Mouse (Mus musculus): ENCODE data around the gene Heca. TPM values are rescaled to one million over a fixed set of nuclear protein-coding genes. Genes with fewer than 3 reads are reported as not detected.
A peak's percentile ranks its signal among the peaks of the same experiment; 100 is the strongest.
"Not testable (repeated sequence)": the region's sequence is repeated elsewhere in the genome, so short reads cannot be mapped to it uniquely, and the experiment has no call there.

Heca gene
- polyA plus RNA-seq, 1 experiment from 2014 or later, result 3.2 TPM

- WGBS, result 36% methylated on average over 5 of the region's 5 CpGs
- Histone ChIP-seq H3K4me3 (no peak overlapping the region), H3K4me1 (peaks cover 8% of the 10 kb centered on the region; the same call in 1 of the 2 replicates), H3K27me3 (ENCODE audit: poor library complexity, severe bottlenecking) (no peaks in the 10 kb centered on the region), H3K9me3 (no peaks in the 10 kb centered on the region), H3K36me3 (replicated peaks) (no peaks in the 10 kb centered on the region), H3K27ac (no peak overlapping the region; the same call in 1 of the 2 replicates)
- peak; percentile 44 for DNase-seq (ENCODE audit: extremely low spot score, low spot score)
These were observed 77.8 kb downstream of the Heca start for GRCm38 (mm10) chr10:17869822-17870662.

GRCm38 (mm10) chr10:17860701-17861480, 87.0 kb downstream of the Heca start:
- 87% methylated on average over 6 of the region's 6 CpGs for WGBS
- Histone ChIP-seq H3K4me1 (no peaks in the 10 kb centered on the region), H3K36me3 (replicated peaks) (no peaks in the 10 kb centered on the region), H3K9me3 (no peaks in the 10 kb centered on the region), H3K27ac (no peak overlapping the region), H3K4me3 (no peak overlapping the region), H3K27me3 (ENCODE audit: poor library complexity, severe bottlenecking) (no peaks in the 10 kb centered on the region)
- DNase-seq (ENCODE audit: extremely low spot score, low spot score), result no peak

GRCm38 (mm10) chr10:17857647-17858261, 90.1 kb downstream of the Heca start:
- 86% methylated on average over 9 of the region's 9 CpGs for WGBS
- no peak for DNase-seq (ENCODE audit: extremely low spot score, low spot score)

GRCm38 (mm10) chr10:17844781-17845537, 102.9 kb downstream of the Heca start:
- 92% methylated on average over 4 of the region's 4 CpGs for WGBS

More at GRCm38 (mm10) chr10:17857647-17858261, 90.1 kb downstream of the Heca start:
- Histone ChIP-seq H3K36me3 (replicated peaks) (no peaks in the 10 kb centered on the region), H3K4me3 (no peak overlapping the region), H3K27me3 (ENCODE audit: poor library complexity, severe bottlenecking) (no peaks in the 10 kb centered on the region), H3K27ac (no peak overlapping the region), H3K4me1 (no peaks in the 10 kb centered on the region), H3K9me3 (no peaks in the 10 kb centered on the region)

GRCm38 (mm10) chr10:17842030-17842429, 105.8 kb downstream of the Heca start:
- Histone ChIP-seq H3K4me3 (no peak overlapping the region), H3K4me1 (no peaks in the 10 kb centered on the region), H3K27me3 (ENCODE audit: poor library complexity, severe bottlenecking) (no peaks in the 10 kb centered on the region), H3K27ac (no peak overlapping the region), H3K36me3 (replicated peaks) (no peaks in the 10 kb centered on the region), H3K9me3 (no peaks in the 10 kb centered on the region)
- WGBS, result 94% methylated on average over 3 of the region's 3 CpGs
- no peak for DNase-seq (ENCODE audit: extremely low spot score, low spot score)

More at GRCm38 (mm10) chr10:17844781-17845537, 102.9 kb downstream of the Heca start:
- no peak overlapping the region for H3K4me3 ChIP-seq
- DNase-seq (ENCODE audit: extremely low spot score, low spot score), result no peak
- H3K36me3 ChIP-seq (replicated peaks), result no peaks in the 10 kb centered on the region
- no peaks in the 10 kb centered on the region for H3K9me3 ChIP-seq
- no peak overlapping the region for H3K27ac ChIP-seq
- no peaks in the 10 kb centered on the region for H3K27me3 ChIP-seq (ENCODE audit: poor library complexity, severe bottlenecking)
- no peaks in the 10 kb centered on the region for H3K4me1 ChIP-seq

- H3K36me3 ChIP-seq (replicated peaks), result no peaks in the 10 kb centered on the region
- no peaks in the 10 kb centered on the region for H3K27me3 ChIP-seq (ENCODE audit: poor library complexity, severe bottlenecking)
- no peaks in the 10 kb centered on the region for H3K9me3 ChIP-seq
- H3K4me3 ChIP-seq, result no peak overlapping the region
- peaks cover 4% of the 10 kb centered on the region for H3K4me1 ChIP-seq
- no peak overlapping the region for H3K27ac ChIP-seq
- WGBS, result 94% methylated on average over 1 of the region's 1 CpGs
- no peak for DNase-seq (ENCODE audit: extremely low spot score, low spot score)
These were observed 111.6 kb downstream of the Heca start for GRCm38 (mm10) chr10:17836275-17836674.

GRCm38 (mm10) chr10:17835031-17835430, 112.8 kb downstream of the Heca start:
- Histone ChIP-seq H3K27me3 (ENCODE audit: poor library complexity, severe bottlenecking) (no peaks in the 10 kb centered on the region), H3K9me3 (no peaks in the 10 kb centered on the region), H3K27ac (no peak overlapping the region), H3K4me3 (no peak overlapping the region), H3K36me3 (replicated peaks) (no peaks in the 10 kb centered on the region), H3K4me1 (peaks cover 10% of the 10 kb centered on the region)
- DNase-seq (ENCODE audit: extremely low spot score, low spot score), result no peak
- WGBS, result 91% methylated on average over 6 of the region's 6 CpGs

- Histone ChIP-seq H3K4me3 (no peak overlapping the region), H3K36me3 (replicated peaks) (no peaks in the 10 kb centered on the region), H3K27me3 (ENCODE audit: poor library complexity, severe bottlenecking) (no peaks in the 10 kb centered on the region), H3K9me3 (no peaks in the 10 kb centered on the region), H3K27ac (peak overlapping the region; percentile 20; the same call in 1 of the 2 replicates), H3K4me1 (peaks cover 23% of the 10 kb centered on the region)
- no peak for DNase-seq (ENCODE audit: extremely low spot score, low spot score)
- 26% methylated on average over 3 of the region's 3 CpGs for WGBS
These were observed 116.8 kb downstream of the Heca start for GRCm38 (mm10) chr10:17831041-17831440.

GRCm38 (mm10) chr10:17829205-17829604, 118.7 kb downstream of the Heca start:
- Histone ChIP-seq H3K4me3 (no peak overlapping the region), H3K9me3 (no peaks in the 10 kb centered on the region), H3K4me1 (peaks cover 23% of the 10 kb centered on the region), H3K36me3 (replicated peaks) (no peaks in the 10 kb centered on the region), H3K27ac (no peak overlapping the region), H3K27me3 (ENCODE audit: poor library complexity, severe bottlenecking) (no peaks in the 10 kb centered on the region)
- 94% methylated on average over 4 of the region's 4 CpGs for WGBS
- DNase-seq (ENCODE audit: extremely low spot score, low spot score), result no peak

- DNase-seq (ENCODE audit: extremely low spot score, low spot score), result peak; percentile 41
- Histone ChIP-seq H3K4me1 (peaks cover 23% of the 10 kb centered on the region), H3K27ac (peak overlapping the region; percentile 74), H3K9me3 (no peaks in the 10 kb centered on the region), H3K4me3 (peak overlapping the region; percentile 29), H3K36me3 (replicated peaks) (no peaks in the 10 kb centered on the region), H3K27me3 (ENCODE audit: poor library complexity, severe bottlenecking) (no peaks in the 10 kb centered on the region)
- WGBS, result under 1% methylated on average over 12 of the region's 12 CpGs
These were observed 120.5 kb downstream of the Heca start for GRCm38 (mm10) chr10:17827391-17827790.

GRCm38 (mm10) chr10:17820422-17820821, 127.4 kb downstream of the Heca start:
- 88% methylated on average over 7 of the region's 7 CpGs for WGBS
- not testable (repeated sequence) for H3K36me3 ChIP-seq (replicated peaks); DNase-seq (ENCODE audit: extremely low spot score, low spot score); H3K27me3 ChIP-seq (ENCODE audit: poor library complexity, severe bottlenecking); H3K4me1 ChIP-seq; H3K27ac ChIP-seq; H3K4me3 ChIP-seq
- H3K9me3 ChIP-seq, result peaks cover 13% of the 10 kb centered on the region
